Mouse (Mus musculus) ES-Bruce4 (cell line): ENCODE measurements at regions not wholly inside any gene's neighbourhood (a gene's known extent, or its start where the extent isn't known, plus 50 kb on each side); places are given as distances from the start of the nearest gene placed in this dataset.

Experiments
- CTCF ChIP-seq: IDR thresholded peaks from one replicate; pipeline ENCODE4 v1.8.1; 2011; ENCODE audit warnings: low read depth, low read length
- EP300 ChIP-seq: IDR thresholded peaks from 2 replicates; pipeline ENCODE4 v1.6.1; 2011; ENCODE audit warnings: low read depth, low read length; ENCODE audit not compliant: insufficient read depth

DNA sequence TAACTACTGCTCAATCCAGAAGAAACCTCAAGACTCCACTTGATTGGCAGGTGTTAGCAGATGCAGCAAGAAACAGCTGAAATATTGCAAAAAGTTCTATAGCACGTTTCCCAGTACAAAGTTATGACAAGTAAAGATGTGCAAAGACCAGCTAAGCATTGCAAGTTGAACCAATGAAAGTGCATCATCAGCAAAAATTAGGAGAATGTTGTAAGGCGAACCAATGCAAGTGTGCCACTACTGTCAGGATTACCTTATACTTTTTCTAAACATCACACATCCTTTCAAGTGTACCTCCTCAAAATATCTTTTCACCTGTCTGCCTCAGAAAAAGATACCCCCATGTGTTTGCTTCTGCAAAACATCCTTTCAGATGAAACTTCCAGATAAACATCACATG is 244.7 kb downstream of the Slco6d1 start:
- TF ChIP-seq EP300: no peak
- no peak for TF ChIP-seq CTCF
